Mouse (Mus musculus) myocyte (in vitro differentiated cells): ENCODE data around the gene Tbc1d20.
"Not testable (repeated sequence)": the region's sequence is repeated elsewhere in the genome, so short reads cannot be mapped to it uniquely, and the experiment has no call there.

ENCODE experiments used
- MAX ChIP-seq: IDR thresholded peaks from one replicate; pipeline ENCODE4 v1.6.1; 2011; ENCODE audit warnings: low read depth, mild to moderate bottlenecking, control low read depth
- REST ChIP-seq: IDR thresholded peaks from one replicate; pipeline ENCODE4 v1.6.1; 2011; ENCODE audit warnings: mild to moderate bottlenecking, control low read depth, moderate library complexity; ENCODE audit not compliant: insufficient read depth, insufficient read length
- USF1 ChIP-seq: IDR thresholded peaks from one replicate; pipeline ENCODE4 v1.6.1; 2011; ENCODE audit warnings: low read depth, mild to moderate bottlenecking, control low read depth, moderate library complexity

GRCm38 (mm10) chr2:152289623-152290022 lies 4.0 kb upstream of the Tbc1d20 start:
- not testable (repeated sequence) for TF ChIP-seq REST, USF1, MAX
